Mouse (Mus musculus) gastrocnemius, adult 2 months (tissue): ENCODE measurements around the gene Nmur1. TPM values are rescaled to one million over a fixed set of nuclear protein-coding genes. Genes with fewer than 3 reads are reported as not detected.

Experiments
- DNase-seq: peaks from one replicate; pipeline ENCODE4 v3.0.0; 2022
- H3K27ac ChIP-seq: fragments of 200-600 bp; 2 replicates; pipeline ENCODE4 v1.8.1; 2022; ENCODE audit warnings: mild to moderate bottlenecking
- H3K4me3 ChIP-seq: fragments of 200-600 bp; 2 replicates; pipeline ENCODE4 v1.8.1; 2022; ENCODE audit warnings: mild to moderate bottlenecking, moderate library complexity
- CTCF ChIP-seq: fragments of 200-600 bp; IDR thresholded peaks from 2 replicates; pipeline ENCODE4 v1.8.1; 2022; ENCODE audit warnings: antibody characterized with exemption, mild to moderate bottlenecking, moderate library complexity
- intact Hi-C: fragments of 180-260 bp; cut with DNase I; formaldehyde crosslinking; loops from one replicate; pipeline ENCODE4 v1.15.1; 2025
- total RNA-seq, 2 experiments: library from RNA; stranded (reverse); gene quantifications; 2 replicates each; pipeline ENCODE4 v1.2.3; 2021

Nmur1 gene
- total RNA-seq, 2 experiments from 2014 or later: not detected

GRCm38 (mm10) chr1:86449966-86450365, 23.9 kb upstream of the Nmur1 start:
- intact Hi-C loops: no loop called here
- DNase-seq: no peak
- TF ChIP-seq CTCF: no peak

GRCm38 (mm10) chr1:86448272-86448671, 22.2 kb upstream of the Nmur1 start:
- TF ChIP-seq CTCF: no peak
- H3K4me3 ChIP-seq: no peak overlapping the region
- intact Hi-C loops: no loop called here
- DNase-seq: peak; percentile 77
- peak overlapping the region; percentile 83 for H3K27ac ChIP-seq

More at GRCm38 (mm10) chr1:86449966-86450365, 23.9 kb upstream of the Nmur1 start:
- Histone ChIP-seq H3K27ac (no peak overlapping the region), H3K4me3 (no peak overlapping the region)

GRCm38 (mm10) chr1:86447596-86448171, 21.7 kb upstream of the Nmur1 start:
- no peak for TF ChIP-seq CTCF
- intact Hi-C loops: no loop called here
- Histone ChIP-seq H3K27ac (peak overlapping the region; percentile 83), H3K4me3 (no peak overlapping the region)
- DNase-seq: peak; percentile 63

GRCm38 (mm10) chr1:86443386-86444172, 17.6 kb upstream of the Nmur1 start:
- TF ChIP-seq CTCF: no peak
- DNase-seq: no peak
- Histone ChIP-seq H3K4me3 (no peak overlapping the region; the same call in 1 of the 2 replicates), H3K27ac (peak overlapping the region; percentile 97)
- intact Hi-C loops: no loop called here

GRCm38 (mm10) chr1:86442832-86443231, 16.8 kb upstream of the Nmur1 start:
- TF ChIP-seq CTCF: no peak
- no peak for DNase-seq
- intact Hi-C loops: no loop called here
- Histone ChIP-seq H3K27ac (peak overlapping the region; percentile 97), H3K4me3 (peak overlapping the region; percentile 87)

GRCm38 (mm10) chr1:86441980-86442831, 16.2 kb upstream of the Nmur1 start:
- DNase-seq: peak; percentile 92
- intact Hi-C loops: loop anchor here (1.0 to 2.0 kb wide), 2 partner anchors 45 to 59 kb away; no protein-coding TSS in a partner anchor
- Histone ChIP-seq H3K4me3 (peak overlapping the region; percentile 87), H3K27ac (peak overlapping the region; percentile 97)
- no peak for TF ChIP-seq CTCF

GRCm38 (mm10) chr1:86441724-86441979, 15.6 kb upstream of the Nmur1 start:
- H3K4me3 ChIP-seq: peak overlapping the region; percentile 87
- TF ChIP-seq CTCF: no peak
- no peak for DNase-seq
- intact Hi-C loops: loop anchor here (1.0 to 2.0 kb wide), 2 partner anchors 46 to 59 kb away; no protein-coding TSS in a partner anchor
- H3K27ac ChIP-seq: peak overlapping the region; percentile 97

- peak overlapping the region; percentile 97 for H3K27ac ChIP-seq
- intact Hi-C loops: loop anchor here (1.0 to 2.0 kb wide), 4 partner anchors 29 to 91 kb away; no protein-coding TSS in a partner anchor
- no peak for TF ChIP-seq CTCF
- peak; percentile 44 for DNase-seq
- H3K4me3 ChIP-seq: peak overlapping the region; percentile 87
Measured at GRCm38 (mm10) chr1:86440887-86441723, 15.1 kb upstream of the Nmur1 start.

GRCm38 (mm10) chr1:86440171-86440886, 14.3 kb upstream of the Nmur1 start:
- peak; percentile 98; the same call in 1 of the 2 replicates for TF ChIP-seq CTCF
- Histone ChIP-seq H3K4me3 (peak overlapping the region; percentile 87), H3K27ac (peak overlapping the region; percentile 97)
- intact Hi-C loops: loop anchor here (1.0 to 2.0 kb wide), 3 partner anchors 30 to 92 kb away; no protein-coding TSS in a partner anchor
- peak; percentile 93 for DNase-seq

GRCm38 (mm10) chr1:86439487-86440170, 13.6 kb upstream of the Nmur1 start:
- intact Hi-C loops: loop anchor here (1.0 to 2.0 kb wide), 3 partner anchors 31 to 93 kb away; no protein-coding TSS in a partner anchor
- Histone ChIP-seq H3K4me3 (peak overlapping the region; percentile 87), H3K27ac (peak overlapping the region; percentile 97)
- DNase-seq: peak; percentile 50
- no peak for TF ChIP-seq CTCF

- intact Hi-C loops: no loop called here
- Histone ChIP-seq H3K4me3 (no peak overlapping the region), H3K27ac (no peak overlapping the region)
- peak; percentile 19; the same call in 1 of the 2 replicates for TF ChIP-seq CTCF
- DNase-seq: no peak
Measured at GRCm38 (mm10) chr1:86438501-86438900, 12.5 kb upstream of the Nmur1 start.
